Mouse (Mus musculus) left cerebral cortex, postnatal 25 days (tissue): Measurements from ENCODE around the gene Zfp111. TPM values are rescaled to one million over a fixed set of nuclear protein-coding genes. Genes with fewer than 3 reads are reported as not detected.

Experiments used
- DNase-seq, 2 experiments: peaks; one replicate each; pipeline ENCODE4 v3.0.0; 2022; ENCODE audit warnings: low spot score in 2 of 2, mixed read lengths in 1 of 2
- intact Hi-C: fragments of 180-260 bp; cut with DNase I; formaldehyde crosslinking; loops from one replicate; pipeline ENCODE4 v1.15.1; 2025
- total RNA-seq, 2 experiments: library from RNA; stranded (reverse); gene quantifications; 2 replicates each; pipeline ENCODE4 v1.2.3; 2021

The Zfp111 gene
- total RNA-seq: 10 to 100 TPM in 1 of 2 experiments, 1 to 10 TPM in 1; 8.9 to 12.6 TPM

DNA sequence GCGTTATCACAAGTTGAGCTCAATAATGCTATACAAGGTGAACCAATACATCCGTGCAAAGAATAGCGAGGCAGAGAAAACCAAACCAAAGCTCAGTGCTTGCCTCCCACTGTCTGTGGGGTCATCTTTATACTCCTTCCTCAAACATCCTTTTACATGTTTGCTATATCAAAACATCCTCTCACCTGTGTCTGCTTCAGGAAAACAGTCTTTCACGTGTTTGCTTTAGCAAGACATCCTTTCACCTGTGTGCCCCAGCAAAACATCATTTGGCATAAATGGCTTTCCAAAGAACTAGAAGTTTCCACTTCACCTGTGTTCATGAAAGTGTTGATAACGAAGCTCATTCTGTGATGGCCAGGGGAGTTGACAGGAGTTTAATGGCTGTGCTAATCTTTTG lies at the start of gene Zfp111:
Gene Zfp111 (minus strand): TSS at position 101 of the 400 bp plus-strand sequence.
- no peak for DNase-seq
- intact Hi-C loops: no loop called here

DNA sequence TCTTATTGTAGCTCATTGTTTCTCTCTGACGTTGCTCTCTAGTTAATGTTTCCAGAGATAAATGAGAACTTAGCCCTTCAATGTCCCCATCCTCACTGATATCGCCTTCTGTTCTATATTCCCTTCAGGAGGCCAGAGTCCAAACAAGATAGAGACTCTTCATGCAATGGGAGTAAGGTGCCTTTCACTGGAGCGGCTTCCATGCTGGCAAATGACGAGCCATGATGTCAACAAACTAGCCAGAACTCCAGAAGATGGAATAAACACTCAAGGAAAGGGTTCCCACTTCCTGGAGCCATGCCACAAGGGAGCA lies 48.7 kb upstream of the Zfp111 start:
- no peak for DNase-seq
- intact Hi-C loops: loop anchor here (10.0 kb wide), 1 partner anchor 125 kb away; the partner anchor contains the start of gene Zfp235

GRCm38 (mm10) chr7:24259306-24259999 lies 48.2 kb upstream of the Zfp111 start:
- intact Hi-C loops: loop anchor here (10.0 kb wide), 1 partner anchor 125 kb away; the partner anchor contains the start of gene Zfp235
- DNase-seq: peak in 1 of 2 experiments; percentile 14

DNA sequence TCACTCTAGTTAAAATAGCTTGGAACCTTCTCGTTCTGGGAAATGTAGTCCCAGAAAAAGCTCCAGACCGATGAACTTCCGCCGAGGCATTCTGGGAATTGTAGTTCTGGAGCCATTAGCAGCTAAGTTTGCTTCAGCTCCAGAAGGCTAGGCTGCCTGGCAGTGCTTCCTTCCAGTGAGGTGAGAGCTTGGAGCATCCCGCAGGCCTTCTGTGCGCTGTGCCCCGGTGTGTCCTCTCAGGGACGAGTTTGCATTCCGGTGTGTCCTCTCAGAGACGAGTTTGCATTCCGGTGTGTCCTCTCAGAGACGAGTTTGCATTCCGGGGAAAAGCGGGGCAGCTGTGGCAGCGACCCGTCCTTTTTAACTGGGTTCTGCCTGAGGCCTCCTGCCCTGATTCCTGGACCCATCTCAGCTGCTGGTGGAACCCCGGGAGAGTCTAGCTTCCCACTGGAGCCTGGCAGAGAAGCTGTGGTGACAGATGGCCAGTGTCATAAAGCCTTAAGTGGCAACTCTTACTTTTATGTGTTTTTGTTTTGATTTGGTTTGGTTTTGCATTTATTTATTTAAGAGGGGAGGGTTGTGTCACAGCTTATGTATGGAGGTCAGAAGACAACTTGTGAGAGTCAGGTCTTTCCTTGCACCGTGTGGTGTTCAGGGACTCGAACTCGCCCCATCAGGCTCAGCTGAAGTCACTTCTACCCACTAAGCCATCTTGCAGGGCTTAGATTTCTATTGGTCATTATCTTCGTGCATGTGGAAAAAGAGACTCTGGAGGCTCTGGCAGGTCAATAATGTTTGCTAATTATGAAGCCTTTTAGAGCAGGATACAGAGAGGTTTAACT lies 43.6 kb upstream of the Zfp111 start, which contains the start of gene Zfp108:
Gene Zfp108 (plus strand): TSS at position 162 of the 842 bp plus-strand sequence.
- peak; percentile 89 to 96 for DNase-seq
- intact Hi-C loops: loop anchor here (1.0 to 10.0 kb wide), 3 partner anchors 15 to 173 kb away; partner anchors contain the start of genes Zfp180, Zfp235 and Zfp93

DNA sequence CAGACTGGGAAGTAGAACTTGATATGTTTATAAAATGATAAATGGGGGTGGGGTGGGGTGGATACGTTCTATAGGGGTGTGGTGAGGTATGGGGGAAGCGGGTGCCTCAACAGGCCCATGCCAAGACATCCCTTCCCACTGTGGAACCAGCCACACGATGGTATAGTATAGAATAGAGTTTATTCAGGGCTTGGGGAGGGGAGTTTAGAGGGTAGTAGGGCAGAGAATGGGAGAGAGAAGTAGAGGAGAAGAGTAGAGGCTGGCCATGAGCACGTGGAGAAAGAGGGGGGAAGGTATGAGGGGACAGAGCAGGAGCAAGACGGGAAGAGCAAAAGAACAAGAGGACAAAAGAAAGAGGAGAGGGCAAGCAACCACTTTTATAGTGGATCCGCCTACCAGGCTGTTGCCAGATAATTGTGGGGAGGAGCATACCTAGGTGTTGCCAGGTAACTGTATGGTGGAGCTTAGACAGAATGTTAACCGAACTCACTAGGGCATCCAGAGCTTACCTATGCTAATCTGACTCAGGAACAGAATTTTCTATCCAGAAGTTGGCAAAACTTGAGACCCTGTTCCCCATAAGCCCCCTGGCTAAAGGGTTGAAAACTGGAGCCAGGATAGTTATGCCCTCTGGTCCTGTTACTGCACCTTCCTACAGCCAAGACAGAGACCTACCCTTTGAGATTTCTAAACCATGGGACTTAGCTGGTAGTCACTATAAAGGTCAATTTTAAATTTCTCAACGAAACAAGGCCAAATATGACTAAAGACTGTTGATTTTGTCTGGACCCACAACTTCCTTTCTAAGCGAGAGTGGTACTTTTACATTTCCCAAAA lies 42.8 kb upstream of the Zfp111 start:
- no peak for DNase-seq
- intact Hi-C loops: loop anchor here (1.0 to 10.0 kb wide), 3 partner anchors 16 to 172 kb away; partner anchors contain the start of genes Zfp180, Zfp235 and Zfp93

DNA sequence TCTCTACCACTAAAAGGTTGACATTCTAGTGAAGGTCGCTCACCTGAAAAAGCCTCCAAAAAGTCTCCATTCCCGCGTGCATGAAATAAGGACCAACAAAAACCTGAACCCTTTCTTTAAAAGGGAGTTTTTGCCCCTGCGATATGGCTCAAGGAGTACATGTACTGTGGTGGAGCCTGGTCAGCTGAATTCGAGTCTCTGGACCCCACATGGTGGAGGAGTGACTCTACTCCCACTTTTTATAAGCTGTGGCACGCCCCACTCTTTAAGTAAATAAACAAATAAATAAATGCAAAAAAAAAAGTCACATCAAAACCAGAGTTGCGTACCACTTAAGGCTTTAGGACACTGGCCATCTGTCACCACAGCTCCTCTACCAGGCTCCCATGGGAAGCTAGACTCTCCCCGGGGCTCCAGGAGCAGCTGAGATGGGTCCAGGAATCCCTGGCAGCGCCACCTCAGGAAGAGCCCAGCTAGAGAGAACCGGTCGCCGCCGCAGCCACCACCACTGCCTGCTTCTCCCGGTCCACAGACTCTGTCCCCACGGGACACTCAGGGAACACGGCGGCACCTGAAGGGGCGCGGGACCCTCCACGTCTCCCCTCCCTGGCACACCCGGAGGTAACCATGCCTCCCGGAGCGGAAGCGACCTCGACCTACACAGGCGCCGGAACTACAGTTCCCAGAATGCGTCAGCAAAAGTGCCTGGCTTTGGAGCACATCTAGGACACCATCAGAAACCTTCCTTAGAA lies 26.0 kb upstream of the Zfp111 start, which contains the start of gene Zfp109:
Gene Zfp109 (minus strand): TSS at position 521 of the 752 bp plus-strand sequence.
- peak; percentile 76 to 83 for DNase-seq
- intact Hi-C loops: no loop called here

DNA sequence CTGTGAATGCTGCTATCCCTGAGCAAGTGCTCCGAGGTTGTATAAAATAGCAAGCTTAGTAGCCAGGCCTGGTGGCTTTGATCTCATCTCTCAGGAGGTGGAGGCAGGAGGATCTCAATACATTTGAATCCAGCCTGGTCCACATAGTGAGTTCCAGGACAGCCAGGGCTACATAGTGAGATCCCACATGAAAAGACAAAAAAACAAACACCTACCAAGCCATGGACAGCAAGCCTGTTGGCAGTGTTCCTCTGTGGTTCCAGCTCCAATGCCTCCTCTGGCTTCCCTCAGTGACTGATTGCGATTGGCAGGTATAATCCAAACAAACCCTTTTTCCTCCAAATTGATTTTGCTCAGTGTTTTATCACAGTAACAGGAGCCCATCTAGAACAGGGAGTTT lies 947 bp downstream of the Zfp111 start:
- intact Hi-C loops: no loop called here
- no peak for DNase-seq

DNA sequence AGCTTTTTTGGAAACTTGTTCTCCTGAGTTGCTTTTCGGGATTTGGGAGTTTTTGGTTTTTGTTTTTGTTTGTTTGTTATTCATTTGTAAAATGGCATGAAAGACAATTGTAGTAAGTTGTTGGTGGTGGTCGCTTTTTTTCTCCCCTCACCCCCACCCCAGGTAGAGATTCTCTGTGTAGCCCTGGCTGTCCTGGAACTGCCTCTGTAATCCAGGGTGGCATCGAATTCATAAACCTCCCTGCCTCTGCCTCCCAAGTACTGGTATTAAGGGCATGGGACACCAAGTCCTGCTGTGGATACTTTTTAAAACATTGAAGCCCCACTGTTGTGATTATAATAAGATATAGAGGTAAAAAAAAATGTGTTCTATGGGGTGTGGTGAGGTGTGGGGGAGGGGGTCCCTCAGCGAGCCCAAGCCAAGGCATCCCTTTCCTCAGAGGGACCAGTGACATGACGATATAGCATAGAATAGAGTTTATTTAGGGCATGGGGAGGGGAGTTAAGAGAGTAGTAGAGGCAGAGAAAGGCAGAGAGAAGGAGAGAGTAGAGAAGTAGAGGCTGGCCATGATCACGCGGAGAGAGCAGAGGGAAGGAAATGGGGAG lies 2.9 kb downstream of the Zfp111 start:
- intact Hi-C loops: no loop called here
- no peak for DNase-seq

DNA sequence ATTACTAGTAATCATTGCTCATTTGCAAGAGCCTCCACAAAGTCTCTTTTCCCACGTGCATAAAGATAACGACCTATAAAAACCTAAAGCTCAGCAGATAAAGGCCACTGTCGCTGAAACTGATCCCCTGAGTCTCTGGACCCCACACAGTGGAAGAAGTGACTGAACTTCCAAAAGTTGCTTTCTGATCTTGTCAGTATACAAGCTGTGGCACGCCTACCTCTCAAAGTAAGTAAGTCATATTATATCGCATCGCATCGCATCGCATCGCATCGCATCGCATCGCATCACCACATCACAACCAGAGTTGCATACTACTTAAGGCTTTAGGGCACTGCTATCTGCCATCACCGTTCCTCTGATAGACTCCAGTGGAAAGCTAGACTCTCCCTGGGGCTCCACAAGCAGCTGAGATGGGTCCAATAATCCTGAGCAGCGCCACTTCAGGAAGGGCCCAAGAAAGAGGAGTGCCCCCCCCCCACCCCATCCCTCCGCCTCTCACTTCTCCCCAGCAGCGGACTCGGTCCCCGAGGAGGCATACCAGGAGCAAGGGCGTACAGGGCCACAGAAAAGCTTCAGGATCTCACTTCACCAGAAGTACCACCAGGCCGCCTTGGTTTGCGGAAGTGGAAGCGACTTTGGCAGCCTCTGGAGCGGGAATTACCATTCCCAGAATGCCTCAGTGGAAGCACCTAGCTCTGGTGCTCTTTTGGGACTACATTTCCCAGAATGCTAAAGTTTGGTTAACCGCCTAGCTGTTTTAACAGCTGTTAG lies 3.6 kb downstream of the Zfp111 start:
- DNase-seq: peak; percentile 78 to 90
- intact Hi-C loops: loop anchor here (2.0 kb wide), 1 partner anchor 33 kb away; the partner anchor contains the start of gene Zfp114

GRCm38 (mm10) chr7:24196961-24197360 lies 14.3 kb downstream of the Zfp111 start:
- intact Hi-C loops: no loop called here
- DNase-seq: no peak

DNA sequence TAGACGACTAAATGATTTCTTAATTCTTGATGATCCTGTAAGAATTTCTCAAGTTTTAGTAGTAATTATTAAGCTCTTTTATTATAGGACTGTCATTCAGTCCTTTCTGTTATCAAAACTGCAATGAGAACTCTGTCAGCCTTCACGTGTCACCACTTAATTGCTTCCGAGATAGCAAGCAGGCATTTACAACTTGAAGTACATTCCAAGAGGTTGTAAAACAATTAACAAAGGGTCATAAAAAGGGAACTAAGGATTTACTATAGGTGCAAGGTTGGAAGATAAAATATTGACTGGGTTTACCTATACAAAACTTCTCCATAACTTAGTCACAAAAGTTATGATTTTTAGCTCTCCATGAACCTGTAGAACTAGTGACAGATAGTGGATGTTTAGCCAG lies 18.1 kb downstream of the Zfp111 start:
- DNase-seq: no peak
- intact Hi-C loops: no loop called here

GRCm38 (mm10) chr7:24191361-24191760 lies 19.9 kb downstream of the Zfp111 start:
- DNase-seq: no peak
- intact Hi-C loops: no loop called here

DNA sequence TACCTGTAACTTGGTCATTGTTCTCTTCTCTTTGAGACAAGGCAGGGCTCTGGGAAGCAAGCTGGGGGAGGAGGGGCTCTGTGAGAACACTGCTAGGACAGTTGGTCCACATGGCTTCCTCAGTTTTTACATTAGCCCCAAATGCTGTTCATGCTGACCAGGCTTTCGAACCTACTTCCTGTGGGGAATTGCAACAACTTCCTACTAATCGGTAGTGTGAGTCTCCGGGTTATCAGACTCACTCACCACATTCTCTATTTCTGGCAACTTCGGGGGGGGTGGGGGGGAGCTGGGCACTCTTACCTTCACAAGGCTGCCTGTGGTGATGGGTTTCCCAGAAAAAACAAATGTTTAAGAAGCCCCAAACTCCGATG lies 21.7 kb downstream of the Zfp111 start:
- intact Hi-C loops: no loop called here

DNA sequence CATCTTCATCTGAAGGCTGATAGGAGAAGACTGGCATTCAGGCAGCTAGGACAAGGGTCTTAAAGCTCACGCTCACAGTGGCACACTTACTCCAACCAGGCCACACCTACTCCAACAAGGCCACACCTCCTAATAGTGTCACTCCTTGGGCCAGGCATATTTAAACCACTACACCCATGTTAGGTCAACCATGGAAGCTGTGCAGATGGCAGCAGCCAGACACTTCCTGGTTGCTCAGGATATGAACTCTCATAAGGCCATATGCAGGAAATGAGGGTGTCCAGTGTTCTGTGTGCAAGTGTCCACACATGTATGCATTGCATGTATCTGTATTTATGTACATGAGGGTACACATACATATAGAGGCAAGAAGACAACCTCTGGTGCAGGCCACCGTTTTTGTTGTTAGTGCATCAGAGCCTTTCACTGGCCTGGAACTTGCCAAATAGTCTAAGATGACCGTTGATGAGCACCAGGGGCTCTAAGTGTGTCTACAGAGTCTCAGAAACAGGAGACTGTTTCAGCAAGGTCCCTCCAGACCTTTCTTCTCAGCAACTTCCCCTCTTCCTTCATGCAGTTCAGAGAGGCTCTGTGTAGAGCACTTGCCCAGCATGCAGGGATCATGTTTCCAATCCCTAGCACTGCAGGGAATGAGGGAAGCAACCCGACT lies 22.2 kb downstream of the Zfp111 start:
- intact Hi-C loops: no loop called here
- DNase-seq: no peak

More for the DNA sequence above, 21.7 kb downstream of the Zfp111 start:
- DNase-seq: no peak

DNA sequence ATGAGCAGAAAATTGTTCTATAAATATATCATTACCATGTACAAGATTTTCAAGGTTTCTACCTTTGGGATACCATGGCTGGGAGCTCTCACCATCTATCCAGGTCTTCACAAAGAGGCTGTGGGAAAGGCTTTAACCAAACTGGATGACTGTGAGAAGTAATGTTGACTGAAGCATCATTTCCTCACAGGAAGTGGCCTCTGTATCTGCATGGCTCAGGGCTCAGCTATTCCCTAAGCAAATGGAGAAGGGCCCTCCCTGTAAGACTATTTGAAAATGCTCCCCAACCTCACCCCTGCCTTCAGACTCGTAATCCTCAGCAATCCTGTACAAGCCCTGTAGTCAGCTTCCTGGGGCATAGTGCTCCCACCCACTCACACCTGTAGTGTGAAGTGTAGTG lies 23.6 kb downstream of the Zfp111 start:
- DNase-seq: no peak
- intact Hi-C loops: no loop called here

DNA sequence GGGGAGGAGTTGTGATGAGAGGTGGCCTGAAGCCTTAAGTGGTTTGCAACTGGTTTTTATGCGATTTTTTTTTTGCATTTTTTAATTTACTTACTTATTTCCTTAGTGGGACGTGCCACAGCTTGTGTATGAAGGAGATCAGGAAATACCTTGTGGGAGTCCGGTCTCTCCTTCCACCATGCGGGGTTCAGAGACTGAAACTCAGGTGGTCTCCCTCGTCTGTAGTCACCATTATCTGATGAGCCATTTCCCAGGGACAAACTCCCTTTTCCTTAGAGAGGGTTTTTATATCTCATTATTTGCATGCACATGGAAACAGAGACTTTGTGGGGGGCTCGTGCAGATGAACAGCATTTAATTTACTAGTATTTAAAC lies 35.9 kb downstream of the Zfp111 start:
- intact Hi-C loops: loop anchor here (1.0 to 2.0 kb wide), 2 partner anchors 31 to 94 kb away; partner anchors contain the start of gene Zfp180
- DNase-seq: no peak
